Mouse (Mus musculus): ENCODE measurements at regions not wholly inside any gene's neighbourhood (a gene's known extent, or its start where the extent isn't known, plus 50 kb on each side); places are given as distances from the start of the nearest gene placed in this dataset.

GRCm38 (mm10) chr5:64643584-64643983, 159.6 kb upstream of the Klf3 start:
- no peak for DNase-seq (ENCODE audit: low spot score in 2 of 2)

- DNase-seq (ENCODE audit: low spot score in 2 of 2), result no peak
Observed at GRCm38 (mm10) chr5:64647417-64648125, 155.6 kb upstream of the Klf3 start.

- no peak for DNase-seq (ENCODE audit: low spot score in 2 of 2)
Observed at GRCm38 (mm10) chr5:64648492-64648891, 154.7 kb upstream of the Klf3 start.

- no peak for DNase-seq (ENCODE audit: low spot score in 2 of 2)
Observed at GRCm38 (mm10) chr5:64651407-64651806, 151.8 kb upstream of the Klf3 start.

- DNase-seq (ENCODE audit: low spot score in 2 of 2), result no peak
Observed at GRCm38 (mm10) chr5:64653764-64654163, 149.4 kb upstream of the Klf3 start.

- DNase-seq (ENCODE audit: low spot score in 2 of 2), result no peak
Observed at GRCm38 (mm10) chr5:64655286-64655685, 147.9 kb upstream of the Klf3 start.

- no peak for DNase-seq (ENCODE audit: low spot score in 2 of 2)
Observed at GRCm38 (mm10) chr5:64661959-64662358, 141.2 kb upstream of the Klf3 start.

- DNase-seq (ENCODE audit: low spot score in 2 of 2), result no peak
Observed at GRCm38 (mm10) chr5:64662476-64662875, 140.7 kb upstream of the Klf3 start.

- no peak for DNase-seq (ENCODE audit: low spot score in 2 of 2)
Observed at GRCm38 (mm10) chr5:64663766-64664165, 139.4 kb upstream of the Klf3 start.

GRCm38 (mm10) chr5:64665064-64665463, 138.1 kb upstream of the Klf3 start:
- DNase-seq (ENCODE audit: low spot score in 2 of 2), result no peak

- no peak for DNase-seq (ENCODE audit: low spot score in 2 of 2)
Observed at GRCm38 (mm10) chr5:64666256-64666655, 136.9 kb upstream of the Klf3 start.

GRCm38 (mm10) chr5:64667053-64667452, 136.1 kb upstream of the Klf3 start:
- no peak for DNase-seq (ENCODE audit: low spot score in 2 of 2)

- no peak for DNase-seq (ENCODE audit: low spot score in 2 of 2)
Observed at GRCm38 (mm10) chr5:64673861-64674260, 129.3 kb upstream of the Klf3 start.

- DNase-seq (ENCODE audit: low spot score in 2 of 2), result no peak
Observed at GRCm38 (mm10) chr5:64676214-64676945, 126.8 kb upstream of the Klf3 start.

GRCm38 (mm10) chr5:64676946-64677588, 126.1 kb upstream of the Klf3 start:
- no peak for DNase-seq (ENCODE audit: low spot score in 2 of 2)

GRCm38 (mm10) chr5:64678706-64679105, 124.5 kb upstream of the Klf3 start:
- no peak for DNase-seq (ENCODE audit: low spot score in 2 of 2)

GRCm38 (mm10) chr5:64679996-64680625, 123.1 kb upstream of the Klf3 start:
- DNase-seq (ENCODE audit: low spot score in 2 of 2), result no peak

- DNase-seq (ENCODE audit: low spot score in 2 of 2), result no peak
Observed at GRCm38 (mm10) chr5:64681161-64681560, 122.0 kb upstream of the Klf3 start.

- DNase-seq (ENCODE audit: low spot score in 2 of 2), result no peak
Observed at GRCm38 (mm10) chr5:64682326-64682845, 120.8 kb upstream of the Klf3 start.

GRCm38 (mm10) chr5:64683419-64683818, 119.8 kb upstream of the Klf3 start:
- no peak for DNase-seq (ENCODE audit: low spot score in 2 of 2)

- DNase-seq (ENCODE audit: low spot score in 2 of 2), result no peak
Observed at GRCm38 (mm10) chr5:64684275-64684674, 118.9 kb upstream of the Klf3 start.

GRCm38 (mm10) chr5:64690148-64690547, 113.0 kb upstream of the Klf3 start:
- DNase-seq (ENCODE audit: low spot score in 2 of 2), result no peak

Measured in adrenal gland, postnatal 4 days (tissue).